Mouse (Mus musculus): Measurements from ENCODE around the gene Apoe. TPM values are rescaled to one million over a fixed set of nuclear protein-coding genes. Genes with fewer than 3 reads are reported as not detected.

Apoe gene
- polyA plus RNA-seq, 1 experiment, result 4,561 TPM

DNA sequence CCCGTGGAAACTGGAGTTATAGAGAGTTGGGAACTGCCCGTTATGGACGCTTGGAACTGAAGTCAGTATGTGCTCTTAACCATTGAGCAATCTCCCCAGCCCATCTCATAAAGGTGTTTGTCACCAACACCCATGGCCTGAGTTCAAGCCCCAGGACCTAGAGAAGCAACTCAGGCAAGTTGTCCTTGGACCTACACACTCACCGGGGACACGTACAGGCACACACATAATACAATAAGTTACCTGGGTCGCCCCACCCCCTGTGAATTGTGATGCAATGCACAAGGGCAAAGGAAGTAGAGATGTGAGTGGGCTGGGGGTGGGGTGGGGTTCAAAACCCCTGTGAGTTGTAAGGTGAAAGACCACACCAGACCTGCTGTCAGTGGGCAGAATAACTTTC, 12.5 kb downstream of the Apoe start:
- Histone ChIP-seq H3K4me3 (ENCODE audit: insufficient read depth, low read length) (no peak overlapping the region), H3K27ac (ENCODE audit: insufficient read depth, low read length) (no peak overlapping the region), H3K4me1 (ENCODE audit: control insufficient read depth, insufficient read depth, low read length) (no peaks in the 10 kb centered on the region)
- TF ChIP-seq CTCF (IDR thresholded peaks at IDR 0.05; ENCODE audit: extremely low read depth, insufficient read depth, low read length), result no peak
- no peak for TF ChIP-seq POLR2A (IDR thresholded peaks at IDR 0.05; ENCODE audit: extremely low read depth, insufficient read depth, low read length)

DNA sequence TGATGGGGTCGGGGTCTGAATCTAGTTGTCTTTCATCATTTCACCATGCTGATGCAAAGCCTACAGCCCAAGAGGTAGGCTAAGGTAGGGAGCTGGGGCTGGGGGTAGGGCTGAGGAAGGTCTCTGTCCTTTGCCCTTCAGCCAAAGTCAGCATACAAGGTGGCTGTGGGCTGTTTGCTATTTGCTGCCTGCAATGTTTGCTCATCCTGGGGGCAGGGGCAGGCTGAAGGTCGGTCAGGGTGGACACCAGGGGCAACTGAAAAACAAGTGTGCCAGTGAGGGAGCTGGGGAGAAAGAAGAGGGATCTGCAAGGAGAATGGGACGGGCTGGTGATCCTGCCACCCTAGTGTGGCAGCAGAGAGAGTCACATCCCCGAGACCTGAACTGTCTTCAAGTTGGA, 13.6 kb downstream of the Apoe start:
- TF ChIP-seq POLR2A (IDR thresholded peaks at IDR 0.05; ENCODE audit: extremely low read depth, insufficient read depth, low read length) (no peak), CTCF (IDR thresholded peaks at IDR 0.05; ENCODE audit: extremely low read depth, insufficient read depth, low read length) (no peak)
- Histone ChIP-seq H3K4me3 (ENCODE audit: insufficient read depth, low read length) (no peak overlapping the region), H3K4me1 (ENCODE audit: control insufficient read depth, insufficient read depth, low read length) (no peaks in the 10 kb centered on the region), H3K27ac (ENCODE audit: insufficient read depth, low read length) (no peak overlapping the region)

DNA sequence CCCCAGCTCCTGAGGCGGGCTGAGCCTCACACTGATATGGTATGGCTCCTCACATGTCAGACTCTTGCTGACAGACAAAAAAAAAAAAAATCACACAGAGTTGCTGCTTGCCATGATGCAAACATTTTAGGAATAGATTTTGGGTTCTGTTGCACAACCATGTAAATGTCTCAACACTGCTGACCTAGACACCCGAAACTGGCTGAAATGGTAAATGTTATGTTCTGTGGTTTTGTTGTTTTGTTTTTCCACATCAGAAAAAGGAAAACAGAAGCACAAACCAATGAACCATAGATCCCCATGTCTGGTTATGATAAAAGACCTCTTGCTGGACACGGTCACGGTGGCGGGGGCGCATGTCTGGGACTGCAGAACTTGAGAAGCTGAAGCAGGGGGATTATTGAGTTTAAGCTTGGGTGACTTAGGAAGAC, 15.2 kb downstream of the Apoe start:
- Histone ChIP-seq H3K4me1 (ENCODE audit: control insufficient read depth, insufficient read depth, low read length) (no peaks in the 10 kb centered on the region), H3K4me3 (ENCODE audit: insufficient read depth, low read length) (no peak overlapping the region), H3K27ac (ENCODE audit: insufficient read depth, low read length) (no peak overlapping the region)
- TF ChIP-seq CTCF (IDR thresholded peaks at IDR 0.05; ENCODE audit: extremely low read depth, insufficient read depth, low read length), result no peak
- no peak for TF ChIP-seq POLR2A (IDR thresholded peaks at IDR 0.05; ENCODE audit: extremely low read depth, insufficient read depth, low read length)

DNA sequence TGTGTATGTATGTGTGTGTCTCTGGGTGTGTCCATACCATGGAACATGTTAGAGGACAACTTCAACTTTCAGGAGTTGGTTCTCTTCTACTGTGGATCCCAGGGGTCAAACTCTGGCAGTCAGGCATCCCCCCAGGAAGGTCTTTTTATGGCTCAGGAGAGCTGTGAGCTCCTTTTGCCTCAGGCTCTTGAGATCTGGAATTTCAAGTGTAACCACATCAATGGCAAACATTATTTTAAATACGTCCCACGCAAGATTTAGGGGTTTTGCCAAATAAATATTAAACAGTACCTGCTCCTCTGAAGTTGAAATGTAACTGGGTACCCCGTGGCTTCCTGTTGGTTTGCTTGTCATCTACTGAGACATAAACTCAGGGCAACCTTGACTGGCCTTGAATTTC, 16.0 kb downstream of the Apoe start:
- Histone ChIP-seq H3K27ac (ENCODE audit: insufficient read depth, low read length) (no peak overlapping the region), H3K4me3 (ENCODE audit: insufficient read depth, low read length) (no peak overlapping the region), H3K4me1 (ENCODE audit: control insufficient read depth, insufficient read depth, low read length) (no peaks in the 10 kb centered on the region)
- TF ChIP-seq CTCF (IDR thresholded peaks at IDR 0.05; ENCODE audit: extremely low read depth, insufficient read depth, low read length) (no peak), POLR2A (IDR thresholded peaks at IDR 0.05; ENCODE audit: extremely low read depth, insufficient read depth, low read length) (no peak)

DNA sequence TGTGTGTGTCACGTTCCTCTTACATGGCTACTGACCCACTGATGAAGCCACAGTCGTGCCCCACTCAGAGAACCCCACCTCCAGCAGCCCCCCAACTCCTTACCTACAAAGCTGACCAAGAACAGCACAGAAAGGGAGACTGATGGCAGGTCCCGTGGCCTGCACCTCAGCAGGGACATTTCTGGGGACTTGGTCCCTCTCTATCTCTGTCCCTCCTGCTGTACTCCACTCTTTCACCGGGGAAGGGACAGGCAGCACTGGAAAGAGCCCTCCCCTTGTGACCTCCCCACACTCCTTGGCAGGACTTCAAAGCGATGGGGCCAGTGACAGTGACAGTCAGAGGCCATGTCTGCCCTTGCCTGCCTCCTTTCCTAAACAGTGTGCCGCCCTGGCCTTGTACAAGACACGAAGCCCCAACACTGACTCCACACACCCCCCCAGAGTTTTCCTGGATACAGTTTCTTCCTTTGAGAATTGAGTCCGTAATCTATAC, 17.7 kb downstream of the Apoe start, which contains the start of the genes Gm44805 and Apoc4:
Gene Gm44805, minus strand, starts transcription at position 222 of the 493 bp plus-strand sequence.
Gene Apoc4, minus strand, starts transcription at position 278 of the 493 bp plus-strand sequence.
- no peak within 1 kb of the TSS for H3K4me3 ChIP-seq (ENCODE audit: insufficient read depth, low read length)

DNA sequence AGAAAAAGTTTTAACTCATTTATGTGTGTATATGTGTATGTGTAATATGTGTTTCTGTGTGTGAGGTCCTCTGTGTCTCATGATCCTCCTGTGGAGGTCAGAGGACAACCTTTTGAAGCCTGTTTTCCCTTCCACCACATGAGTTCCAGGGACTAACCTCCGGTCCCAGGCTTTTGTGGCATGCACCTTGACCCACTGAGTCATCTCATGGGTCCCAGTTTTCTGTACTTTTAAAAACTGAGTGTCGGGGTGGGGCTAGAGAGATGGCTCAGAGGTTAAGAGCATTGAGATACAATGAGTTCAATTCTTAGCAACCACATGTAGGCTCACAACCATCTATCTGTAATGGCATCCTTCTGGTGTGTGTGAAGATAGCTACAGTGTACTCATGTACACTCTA, 18.3 kb downstream of the Apoe start:
- TF ChIP-seq POLR2A (IDR thresholded peaks at IDR 0.05; ENCODE audit: extremely low read depth, insufficient read depth, low read length), result no peak
- no peak for TF ChIP-seq CTCF (IDR thresholded peaks at IDR 0.05; ENCODE audit: extremely low read depth, insufficient read depth, low read length)
- H3K4me3 ChIP-seq (ENCODE audit: insufficient read depth, low read length), result no peak overlapping the region
- no peak overlapping the region for H3K27ac ChIP-seq (ENCODE audit: insufficient read depth, low read length)
- H3K4me1 ChIP-seq (ENCODE audit: control insufficient read depth, insufficient read depth, low read length), result no peaks in the 10 kb centered on the region

More for the DNA sequence above, 17.7 kb downstream of the Apoe start, which contains the start of the genes Gm44805 and Apoc4:
- H3K27ac ChIP-seq (ENCODE audit: insufficient read depth, low read length), result no peak within 1 kb of the TSS
- H3K4me1 ChIP-seq (ENCODE audit: control insufficient read depth, insufficient read depth, low read length), result no peaks in the 10 kb centered on the region
- TF ChIP-seq CTCF (IDR thresholded peaks at IDR 0.05; ENCODE audit: extremely low read depth, insufficient read depth, low read length), result no peak
- TF ChIP-seq POLR2A (IDR thresholded peaks at IDR 0.05; ENCODE audit: extremely low read depth, insufficient read depth, low read length), result no peak

DNA sequence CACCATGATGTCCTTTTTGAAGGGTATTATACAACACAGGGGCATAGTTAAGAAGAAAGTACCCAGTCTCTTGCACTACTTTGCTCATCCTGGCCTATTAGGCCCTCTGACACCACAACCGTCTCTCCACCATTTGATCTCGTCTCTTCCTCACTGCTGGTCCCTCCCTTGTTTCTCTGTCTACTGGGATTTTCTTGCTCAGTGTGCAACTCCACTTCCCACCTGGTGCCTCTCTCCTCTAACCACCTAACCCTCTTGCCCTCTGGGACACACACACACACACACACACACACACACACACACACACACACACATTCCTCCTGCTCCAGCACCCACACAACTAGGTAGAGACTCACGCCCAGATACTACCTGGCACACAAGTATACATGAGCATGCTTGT, 20.1 kb downstream of the Apoe start:
- Histone ChIP-seq H3K4me3 (ENCODE audit: insufficient read depth, low read length) (no peak overlapping the region), H3K27ac (ENCODE audit: insufficient read depth, low read length) (no peak overlapping the region), H3K4me1 (ENCODE audit: control insufficient read depth, insufficient read depth, low read length) (no peaks in the 10 kb centered on the region)
- TF ChIP-seq POLR2A (IDR thresholded peaks at IDR 0.05; ENCODE audit: extremely low read depth, insufficient read depth, low read length) (no peak), CTCF (IDR thresholded peaks at IDR 0.05; ENCODE audit: extremely low read depth, insufficient read depth, low read length) (no peak)

DNA sequence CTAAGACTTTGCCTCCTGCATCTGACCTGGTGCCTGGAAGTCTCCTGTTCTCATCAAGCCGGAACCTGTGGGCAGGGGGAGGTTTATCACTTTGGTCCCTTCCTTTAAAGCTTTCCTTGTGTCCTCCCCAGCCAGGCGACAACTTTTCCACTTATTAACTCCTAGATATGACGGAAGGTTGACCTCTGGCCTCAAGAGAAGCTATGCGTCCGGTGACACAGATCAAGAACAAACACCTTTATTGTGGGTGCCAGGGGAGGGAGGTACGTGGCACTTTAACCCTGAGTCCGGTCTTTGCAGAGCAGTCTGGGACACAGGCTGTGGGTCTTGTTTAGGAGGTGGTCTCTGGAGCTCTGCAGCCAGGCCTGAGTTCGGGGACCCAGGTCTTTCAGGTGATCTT, 21.1 kb downstream of the Apoe start, which contains the start of gene Apoc2:
Gene Apoc2, minus strand, starts transcription at position 70 of the 400 bp plus-strand sequence.
- TF ChIP-seq POLR2A (IDR thresholded peaks at IDR 0.05; ENCODE audit: extremely low read depth, insufficient read depth, low read length) (no peak), CTCF (IDR thresholded peaks at IDR 0.05; ENCODE audit: extremely low read depth, insufficient read depth, low read length) (no peak)
- Histone ChIP-seq H3K4me3 (ENCODE audit: insufficient read depth, low read length) (no peak within 1 kb of the TSS), H3K4me1 (ENCODE audit: control insufficient read depth, insufficient read depth, low read length) (no peaks in the 10 kb centered on the region), H3K27ac (ENCODE audit: insufficient read depth, low read length) (no peak within 1 kb of the TSS)

DNA sequence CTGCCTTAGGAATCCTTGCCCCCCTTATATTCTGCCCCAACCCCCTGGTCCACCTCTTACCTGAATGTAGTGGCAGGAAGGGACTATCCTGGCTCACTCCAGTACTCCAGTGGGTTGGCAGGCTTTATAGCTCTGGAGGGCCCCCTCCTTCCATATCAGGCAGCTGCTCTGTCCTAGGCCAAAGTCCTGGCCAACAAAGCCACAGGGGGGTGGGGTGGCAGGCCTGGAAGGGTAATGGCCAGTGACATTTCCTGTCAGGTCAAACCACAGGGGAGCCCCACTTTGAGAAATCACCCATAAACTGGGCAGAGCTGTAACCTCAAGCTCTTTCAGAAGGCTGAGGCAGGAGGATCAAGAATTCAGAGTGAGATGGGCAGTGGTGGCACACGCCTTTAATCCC, 22.3 kb downstream of the Apoe start:
- H3K4me3 ChIP-seq (ENCODE audit: insufficient read depth, low read length), result no peak overlapping the region
- TF ChIP-seq CTCF (IDR thresholded peaks at IDR 0.05; ENCODE audit: extremely low read depth, insufficient read depth, low read length), result no peak
- no peak for TF ChIP-seq POLR2A (IDR thresholded peaks at IDR 0.05; ENCODE audit: extremely low read depth, insufficient read depth, low read length)
- no peak overlapping the region for H3K27ac ChIP-seq (ENCODE audit: insufficient read depth, low read length)
- H3K4me1 ChIP-seq (ENCODE audit: control insufficient read depth, insufficient read depth, low read length), result no peaks in the 10 kb centered on the region

DNA sequence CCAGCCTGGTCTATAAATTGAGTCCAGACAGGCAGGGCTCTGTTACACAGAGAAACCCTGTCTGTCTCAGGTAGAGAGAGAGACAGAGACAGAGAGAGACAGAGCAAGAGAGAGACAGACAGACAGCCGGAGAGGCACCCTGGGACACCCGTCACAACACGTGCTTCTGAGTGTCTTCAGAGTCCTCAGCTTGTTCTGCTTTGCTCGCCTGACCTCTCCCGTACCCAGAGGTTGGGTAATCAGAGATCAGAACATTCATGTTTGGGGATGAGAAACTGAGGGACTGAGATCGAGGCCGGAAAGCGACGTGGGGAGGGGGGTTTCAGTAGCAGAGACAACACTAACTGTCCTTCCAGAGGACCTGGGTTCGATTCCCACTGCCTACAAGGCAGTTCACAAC, 23.2 kb downstream of the Apoe start:
- no peak overlapping the region for H3K27ac ChIP-seq (ENCODE audit: insufficient read depth, low read length)
- no peaks in the 10 kb centered on the region for H3K4me1 ChIP-seq (ENCODE audit: control insufficient read depth, insufficient read depth, low read length)
- no peak overlapping the region for H3K4me3 ChIP-seq (ENCODE audit: insufficient read depth, low read length)
- TF ChIP-seq POLR2A (IDR thresholded peaks at IDR 0.05; ENCODE audit: extremely low read depth, insufficient read depth, low read length), result no peak
- TF ChIP-seq CTCF (IDR thresholded peaks at IDR 0.05; ENCODE audit: extremely low read depth, insufficient read depth, low read length), result no peak
